8 mouse cellular contexts compared by ENCODE assay signal in genomic region chr3:54360897-54361296, GRCm38 (mm10). TPM values are rescaled to one million over a fixed set of nuclear protein-coding genes. Genes with fewer than 3 reads are reported as not detected.
DNase-seq lines count a peak whose midpoint lies in the region; ATAC-seq and TF ChIP-seq lines count a peak whose summit lies in the region.

Gene Postn (plus strand): TSS chr3:54361109.

- H3K36me3 ChIP-seq in lung, embryonic 14.5 days (ENCODE audit: insufficient read depth), result no peaks in the 10 kb centered on the region

- no peak within 1 kb of the TSS for H3K9ac ChIP-seq in lung, embryonic 14.5 days

- TF ChIP-seq POLR2A in cerebellum, adult 2 months (IDR thresholded peaks at IDR 0.05; ENCODE audit: borderline replicate concordance, insufficient read depth, low read length), result no peak

- WGBS in lung, embryonic 14.5 days, result 32% methylated on average over 6 of the region's 6 CpGs
- WGBS in cerebellum, adult 2 months, result 29% methylated on average over 6 of the region's 6 CpGs

- H3K4me3 ChIP-seq in brown adipose tissue, adult 24 weeks (ENCODE audit: insufficient read depth, low read depth, low read length), result peak within 1 kb of the TSS; percentile 51
- peak within 1 kb of the TSS; percentile 19; the same call in 1 of the 2 replicates for H3K4me3 ChIP-seq in lung, embryonic 14.5 days (ENCODE audit: low read depth, low read length)
- no peak within 1 kb of the TSS for H3K4me3 ChIP-seq in left cerebral cortex, adult 2 months
- no peak within 1 kb of the TSS for H3K4me3 ChIP-seq in cerebellum, adult 2 months (replicated peaks; ENCODE audit: insufficient read depth, low read depth, low read length)

- peak; percentile 8 for DNase-seq in kidney, postnatal 14 days
- no peak for DNase-seq in kidney, adult 8-10 months
- DNase-seq in heart, postnatal 36 days, result peak in 1 of 2 experiments; percentile 14
- DNase-seq in lung, embryonic 14.5 days, result peak; percentile 45
- DNase-seq in left cerebral cortex, adult 2 months (ENCODE audit: extremely low spot score in 1 of 2, low spot score in 2 of 2), result no peak
- no peak for DNase-seq in cerebellum, adult 2 months

- no peaks in the 10 kb centered on the region for H3K27me3 ChIP-seq in lung, embryonic 14.5 days (ENCODE audit: insufficient read depth, low read length)
- no peaks in the 10 kb centered on the region for H3K27me3 ChIP-seq in cerebellum, adult 2 months (ENCODE audit: control insufficient read depth, insufficient read depth, low read length)

- ATAC-seq in lung, embryonic 14.5 days (ENCODE audit: insufficient read depth), result peak; percentile 21; the same call in 1 of the 2 replicates
- no peak for ATAC-seq in frontal cortex, adult (ENCODE audit: low TSS enrichment)

- no peak for TF ChIP-seq CTCF in lung, embryonic 14.5 days (IDR thresholded peaks at IDR 0.05; ENCODE audit: low read depth)
- TF ChIP-seq CTCF in left cerebral cortex, adult 2 months (IDR thresholded peaks at IDR 0.05), result no peak
- no peak for TF ChIP-seq CTCF in cerebellum, adult 2 months (IDR thresholded peaks at IDR 0.05; ENCODE audit: borderline replicate concordance, insufficient read depth, low read depth, low read length)

- H3K4me2 ChIP-seq in lung, embryonic 14.5 days, result peak within 1 kb of the TSS; percentile 27; the same call in 1 of the 2 replicates

- peak within 1 kb of the TSS; percentile 54 for H3K27ac ChIP-seq in brown adipose tissue, adult 24 weeks (replicated peaks; ENCODE audit: low read depth, low read length)
- H3K27ac ChIP-seq in lung, embryonic 14.5 days (ENCODE audit: low read depth), result peak within 1 kb of the TSS; percentile 20; the same call in 1 of the 2 replicates
- H3K27ac ChIP-seq in left cerebral cortex, adult 2 months, result no peak within 1 kb of the TSS
- no peak within 1 kb of the TSS for H3K27ac ChIP-seq in cerebellum, adult 2 months (ENCODE audit: insufficient read depth, low read length)

- H3K9me3 ChIP-seq in lung, embryonic 14.5 days (ENCODE audit: low read depth, low read length), result no peaks in the 10 kb centered on the region

- intact Hi-C loops in heart, postnatal 36 days (cut with DNase I), result loop anchor here (5.0 kb wide), 1 partner anchor 116 kb away; no protein-coding TSS in a partner anchor
- intact Hi-C loops in left cerebral cortex, adult 2 months (cut with DNase I), result no loop called here

- H3K4me1 ChIP-seq in brown adipose tissue, adult 24 weeks (ENCODE audit: control insufficient read depth, insufficient read depth, insufficient read length, low read length), result no peaks in the 10 kb centered on the region
- 0 out of 2 replicates have a peak, but pooled peaks cover 3% of the 10 kb centered on the region for H3K4me1 ChIP-seq in lung, embryonic 14.5 days (ENCODE audit: insufficient read depth)
- no peaks in the 10 kb centered on the region for H3K4me1 ChIP-seq in cerebellum, adult 2 months (ENCODE audit: control insufficient read depth, insufficient read depth, low read length)

RNA-seq across cellular contexts. Expression of gene Postn, which starts in this region (rescaled TPM):
- polyA plus RNA-seq in brown adipose tissue, adult 24 weeks (2012; ENCODE audit: insufficient read depth, insufficient read length, missing spikeins), result 56.4 and 94.8 TPM in 2 replicates
- total RNA-seq in heart, postnatal 36 days (2021), result 10 to 100 TPM; 24.0 to 27.5 TPM
- 53.5 and 75.1 TPM in 2 replicates for polyA plus RNA-seq in lung, embryonic 14.5 days (2014; fragmentation: Nextera tagmentation; extraction: Ambion mirVana)
- 1 to 10 TPM; 3.2 TPM for total RNA-seq in left cerebral cortex, adult 2 months (2021)
- 1.0 and 1.1 TPM in 2 replicates for polyA plus RNA-seq in cerebellum, adult 2 months (2012; rRNA removed)

Comparison
In these comparisons a context has a peak if more than half of its experiments do, and no peak if none do; other contexts are left out.
1. RNA of gene Postn (total RNA-seq): 24.0 to 27.5 TPM in heart, postnatal 36 days; 3.2 TPM in left cerebral cortex, adult 2 months; every median in the first group is over 4 times any median in the second.
2. RNA of gene Postn (polyA plus RNA-seq): 56.4 to 94.8 TPM in brown adipose tissue, adult 24 weeks and 53.5 to 75.1 TPM in lung, embryonic 14.5 days; 1.0 to 1.1 TPM in cerebellum, adult 2 months; every median in the first group is over 10 times any median in the second.
3. DNase-seq: peak in kidney, postnatal 14 days (single experiment) and lung, embryonic 14.5 days (single experiment); none in kidney, adult 8-10 months (0 of 2), left cerebral cortex, adult 2 months (0 of 2) and cerebellum, adult 2 months (0 of 2).
4. H3K27ac ChIP-seq: peak in brown adipose tissue, adult 24 weeks (single experiment) and lung, embryonic 14.5 days (single experiment); none in left cerebral cortex, adult 2 months (single experiment) and cerebellum, adult 2 months (single experiment).
5. H3K4me3 ChIP-seq: peak in brown adipose tissue, adult 24 weeks (single experiment) and lung, embryonic 14.5 days (single experiment); none in left cerebral cortex, adult 2 months (single experiment) and cerebellum, adult 2 months (single experiment).